Mouse (Mus musculus): ENCODE results near the gene Sapcd2. TPM values are rescaled to one million over a fixed set of nuclear protein-coding genes. Genes with fewer than 3 reads are reported as not detected.
A peak's percentile ranks its signal among the peaks of the same experiment; 100 is the strongest.

Sapcd2 gene
- polyA plus RNA-seq, 1 experiment from 2014 or later = 17.9 TPM

GRCm38 (mm10) chr2:25391266-25391665 lies 19.1 kb downstream of the Sapcd2 start:
- H3K27ac ChIP-seq = no peak overlapping the region
- no peak overlapping the region for H3K4me2 ChIP-seq (ENCODE audit: low read length)
- no peaks in the 10 kb centered on the region for H3K36me3 ChIP-seq (ENCODE audit: insufficient read depth, low read length)
- WGBS = 69% methylated on average over 5 of the region's 5 CpGs
- DNase-seq (ENCODE audit: low spot score) (no peak), ATAC-seq (replicated peaks; ENCODE audit: low FRiP score, low read depth) (no peak)
- H3K4me1 ChIP-seq (replicated peaks; ENCODE audit: insufficient read depth, low read length) = 0 out of 2 replicates have a peak, but pooled peaks cover 4% of the 10 kb centered on the region
- no peaks in the 10 kb centered on the region for H3K27me3 ChIP-seq (ENCODE audit: insufficient read depth, low read length)
- H3K9ac ChIP-seq (ENCODE audit: low read depth, low read length) = no peak overlapping the region
- no peak overlapping the region for H3K4me3 ChIP-seq (replicated peaks; ENCODE audit: low read depth, low read length)
- no peak for TF ChIP-seq CTCF (IDR thresholded peaks at IDR 0.05; ENCODE audit: low read depth)
- H3K9me3 ChIP-seq (replicated peaks; ENCODE audit: low read length) = no peaks in the 10 kb centered on the region

GRCm38 (mm10) chr2:25394281-25395221 lies 22.4 kb downstream of the Sapcd2 start:
- DNase-seq (ENCODE audit: low spot score) = peak; percentile 64
- ATAC-seq (replicated peaks; ENCODE audit: low FRiP score, low read depth) = no peak
- H3K27me3 ChIP-seq (ENCODE audit: insufficient read depth, low read length) = 0 out of 2 replicates have a peak, but pooled peaks cover 4% of the 10 kb centered on the region
- WGBS = 36% methylated on average over 3 of the region's 3 CpGs
- no peak for TF ChIP-seq CTCF (IDR thresholded peaks at IDR 0.05; ENCODE audit: low read depth)
- H3K36me3 ChIP-seq (ENCODE audit: insufficient read depth, low read length) = no peaks in the 10 kb centered on the region
- H3K4me1 ChIP-seq (replicated peaks; ENCODE audit: insufficient read depth, low read length) = 0 out of 2 replicates have a peak, but pooled peaks cover 4% of the 10 kb centered on the region
- no peak overlapping the region for H3K9ac ChIP-seq (ENCODE audit: low read depth, low read length)
- H3K9me3 ChIP-seq (replicated peaks; ENCODE audit: low read length) = no peaks in the 10 kb centered on the region
- H3K4me2 ChIP-seq (ENCODE audit: low read length) = no peak overlapping the region
- no peak overlapping the region for H3K27ac ChIP-seq
- no peak overlapping the region for H3K4me3 ChIP-seq (replicated peaks; ENCODE audit: low read depth, low read length)

DNA sequence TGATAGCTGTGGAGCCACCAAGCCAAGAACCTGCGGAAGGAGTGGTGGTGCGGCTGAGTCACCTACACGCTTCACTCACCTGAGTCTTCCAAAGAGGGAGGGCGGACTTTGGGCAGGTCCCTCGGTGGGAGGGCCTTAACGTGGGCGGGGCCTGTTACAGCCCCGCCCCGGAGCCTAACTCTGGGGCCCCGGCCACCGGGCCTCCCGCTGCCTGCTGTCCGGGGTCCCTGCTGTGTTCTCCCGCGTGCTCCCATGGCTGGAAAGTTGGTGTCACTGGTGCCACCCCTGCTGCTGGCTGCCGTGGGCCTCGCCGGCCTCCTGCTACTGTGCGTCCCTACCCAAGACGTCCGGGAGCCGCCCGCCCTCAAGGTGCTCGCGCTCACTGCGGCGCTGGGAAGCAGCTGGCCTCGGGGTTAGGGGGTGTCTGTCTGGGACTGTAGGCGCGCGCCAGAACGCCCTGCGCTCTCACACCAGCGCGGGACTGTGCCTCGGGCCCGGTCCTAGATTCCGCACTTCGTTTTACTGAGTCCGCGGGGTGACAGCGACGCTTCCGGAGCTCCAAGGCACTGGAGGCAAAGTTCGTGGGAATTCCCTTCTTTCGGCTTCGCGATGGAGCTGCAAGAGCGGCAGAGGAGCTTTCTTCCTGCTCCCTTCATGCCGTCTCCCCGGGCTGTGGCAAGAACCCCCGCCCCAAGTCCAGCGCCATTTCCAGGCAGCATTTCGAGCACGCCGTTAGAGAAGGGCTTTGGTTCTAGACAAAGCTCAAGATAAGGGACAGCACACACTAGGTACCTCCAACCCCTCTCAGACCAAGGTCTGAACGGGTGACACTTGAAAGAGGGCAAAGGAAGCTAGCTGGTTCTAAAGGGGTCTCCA lies 23.8 kb downstream of the Sapcd2 start, which contains the start of gene Entpd2:
Entpd2 (plus strand) TSS at position 154 of the 876 bp plus-strand sequence.
- WGBS = 1% methylated on average over 57 of the region's 57 CpGs
- H3K27ac ChIP-seq = no peak within 1 kb of the TSS
- DNase-seq (ENCODE audit: low spot score) = peak; percentile 68
- 0 out of 2 replicates have a peak, but pooled peaks cover 8% of the 10 kb centered on the region for H3K27me3 ChIP-seq (ENCODE audit: insufficient read depth, low read length)
- ATAC-seq (replicated peaks; ENCODE audit: low FRiP score, low read depth) = peak; percentile 72
- no peaks in the 10 kb centered on the region for H3K9me3 ChIP-seq (replicated peaks; ENCODE audit: low read length)
- TF ChIP-seq CTCF (IDR thresholded peaks at IDR 0.05; ENCODE audit: low read depth) = 0 out of 2 replicates have a peak, but pooled peaks have one; percentile 16
- H3K4me1 ChIP-seq (replicated peaks; ENCODE audit: insufficient read depth, low read length) = 0 out of 2 replicates have a peak, but pooled peaks cover 9% of the 10 kb centered on the region
- peak within 1 kb of the TSS; percentile 63 for H3K9ac ChIP-seq (ENCODE audit: low read depth, low read length)
- H3K36me3 ChIP-seq (ENCODE audit: insufficient read depth, low read length) = no peaks in the 10 kb centered on the region
- peak within 1 kb of the TSS; percentile 80 for H3K4me2 ChIP-seq (ENCODE audit: low read length)
- H3K4me3 ChIP-seq (replicated peaks; ENCODE audit: low read depth, low read length) = peak within 1 kb of the TSS; percentile 42

- H3K9me3 ChIP-seq (replicated peaks; ENCODE audit: low read length) = no peaks in the 10 kb centered on the region
- 0 out of 2 replicates have a peak, but pooled peaks cover 8% of the 10 kb centered on the region for H3K27me3 ChIP-seq (ENCODE audit: insufficient read depth, low read length)
- TF ChIP-seq CTCF (IDR thresholded peaks at IDR 0.05; ENCODE audit: low read depth) = no peak
- H3K4me2 ChIP-seq (ENCODE audit: low read length) = peak overlapping the region; percentile 80
- H3K4me3 ChIP-seq (replicated peaks; ENCODE audit: low read depth, low read length) = peak overlapping the region; percentile 42; the same call in 1 of the 2 replicates
- no peaks in the 10 kb centered on the region for H3K36me3 ChIP-seq (ENCODE audit: insufficient read depth, low read length)
- 34% methylated on average over 3 of the region's 3 CpGs for WGBS
- H3K27ac ChIP-seq = no peak overlapping the region
- DNase-seq (ENCODE audit: low spot score) (no peak), ATAC-seq (replicated peaks; ENCODE audit: low FRiP score, low read depth) (no peak)
- 0 out of 2 replicates have a peak overlapping the region, but pooled peaks have one; percentile 63 for H3K9ac ChIP-seq (ENCODE audit: low read depth, low read length)
- 0 out of 2 replicates have a peak, but pooled peaks cover 9% of the 10 kb centered on the region for H3K4me1 ChIP-seq (replicated peaks; ENCODE audit: insufficient read depth, low read length)
These were observed 24.5 kb downstream of the Sapcd2 start for GRCm38 (mm10) chr2:25396597-25396983.

DNA sequence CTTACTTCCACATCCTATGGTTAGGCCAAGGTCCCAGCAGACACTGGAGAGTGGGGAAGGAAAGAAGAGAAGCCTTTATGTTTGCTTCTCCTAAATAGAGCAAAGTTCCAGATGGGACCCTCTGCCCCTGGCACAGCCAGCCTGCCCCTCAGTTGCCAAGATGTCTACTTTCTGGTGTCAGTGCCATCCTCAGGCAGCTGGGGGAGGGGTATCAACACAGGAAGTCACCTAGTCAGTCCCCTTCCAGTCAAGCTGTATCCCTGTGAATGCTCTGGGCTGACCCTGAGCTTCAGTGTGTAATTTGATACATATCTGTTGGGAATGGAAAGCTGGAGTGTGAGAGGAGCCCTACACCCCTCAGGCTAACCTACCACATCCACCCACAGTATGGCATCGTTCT lies 24.9 kb downstream of the Sapcd2 start:
- Histone ChIP-seq H3K27me3 (ENCODE audit: insufficient read depth, low read length) (0 out of 2 replicates have a peak, but pooled peaks cover 8% of the 10 kb centered on the region), H3K4me1 (replicated peaks; ENCODE audit: insufficient read depth, low read length) (0 out of 2 replicates have a peak, but pooled peaks cover 9% of the 10 kb centered on the region), H3K9me3 (replicated peaks; ENCODE audit: low read length) (no peaks in the 10 kb centered on the region), H3K4me2 (ENCODE audit: low read length) (no peak overlapping the region; the same call in 1 of the 2 replicates), H3K4me3 (replicated peaks; ENCODE audit: low read depth, low read length) (no peak overlapping the region), H3K36me3 (ENCODE audit: insufficient read depth, low read length) (no peaks in the 10 kb centered on the region), H3K27ac (no peak overlapping the region), H3K9ac (ENCODE audit: low read depth, low read length) (no peak overlapping the region)
- WGBS = 55% methylated on average over 1 of the region's 1 CpGs
- TF ChIP-seq CTCF (IDR thresholded peaks at IDR 0.05; ENCODE audit: low read depth) = no peak
- DNase-seq (ENCODE audit: low spot score) (no peak), ATAC-seq (replicated peaks; ENCODE audit: low FRiP score, low read depth) (no peak)
